Mouse (Mus musculus) left cerebral cortex, postnatal 14 days (tissue): ENCODE data around the gene Ush2a. TPM values are rescaled to one million over a fixed set of nuclear protein-coding genes. Genes with fewer than 3 reads are reported as not detected.

Source experiments
- DNase-seq, 2 experiments: peaks; one replicate each; pipeline ENCODE4 v3.0.0; 2021 to 2022; ENCODE audit warnings: low spot score in 2 of 2, mixed read lengths in 1 of 2
- intact Hi-C: fragments of 180-260 bp; cut with DNase I; formaldehyde crosslinking; loops from one replicate; pipeline ENCODE4 v1.15.1; 2025
- total RNA-seq, 2 experiments: library from RNA; stranded (reverse); gene quantifications; 2 replicates each; pipeline ENCODE4 v1.2.3; 2021

The Ush2a gene
- total RNA-seq, 2 experiments from 2014 or later: 0.09 to 0.23 TPM

DNA sequence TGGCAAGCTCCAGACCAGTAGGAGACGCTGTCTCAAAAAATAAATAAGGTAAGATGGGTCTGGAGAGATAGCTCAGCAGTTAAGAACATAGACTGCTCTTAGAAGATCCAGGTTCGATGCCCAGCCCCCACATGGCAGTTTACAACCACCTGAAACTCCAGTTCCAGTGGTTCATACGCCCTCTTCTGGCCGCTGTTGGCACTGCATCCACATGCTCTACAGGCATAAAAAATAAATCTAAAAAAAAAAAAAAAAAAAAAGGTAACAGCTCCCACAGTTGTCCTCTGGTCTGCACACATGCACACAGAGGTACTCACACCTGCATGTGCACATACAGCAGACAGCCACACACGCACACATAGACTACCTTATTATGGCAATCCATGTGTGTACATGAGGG lies 686.0 kb downstream of the Ush2a start:
- intact Hi-C loops: no loop called here

DNA sequence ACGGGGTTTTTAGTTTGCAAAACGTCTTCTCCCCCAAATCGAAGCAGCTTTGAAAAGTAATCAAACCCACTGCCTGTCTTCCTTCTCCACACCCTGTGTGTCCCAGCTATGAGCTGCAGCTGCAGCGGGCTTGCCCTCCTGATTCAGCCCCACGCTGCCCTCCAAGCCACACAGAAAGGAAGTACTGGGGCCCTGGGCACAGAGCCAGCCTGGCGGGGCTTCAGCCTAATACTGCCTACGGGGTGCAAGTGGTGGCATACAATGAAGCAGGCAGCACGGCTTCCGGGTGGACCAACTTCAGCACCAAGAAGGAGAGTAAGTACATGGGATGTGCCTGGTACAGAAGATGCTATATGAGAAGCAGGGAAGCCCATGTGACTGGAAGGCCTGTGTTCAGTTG lies 686.5 kb downstream of the Ush2a start:
- intact Hi-C loops: no loop called here
- DNase-seq: peak in 1 of 2 experiments; percentile 43

More for the DNA sequence above, 686.0 kb downstream of the Ush2a start:
- DNase-seq: peak in 1 of 2 experiments; percentile 20

DNA sequence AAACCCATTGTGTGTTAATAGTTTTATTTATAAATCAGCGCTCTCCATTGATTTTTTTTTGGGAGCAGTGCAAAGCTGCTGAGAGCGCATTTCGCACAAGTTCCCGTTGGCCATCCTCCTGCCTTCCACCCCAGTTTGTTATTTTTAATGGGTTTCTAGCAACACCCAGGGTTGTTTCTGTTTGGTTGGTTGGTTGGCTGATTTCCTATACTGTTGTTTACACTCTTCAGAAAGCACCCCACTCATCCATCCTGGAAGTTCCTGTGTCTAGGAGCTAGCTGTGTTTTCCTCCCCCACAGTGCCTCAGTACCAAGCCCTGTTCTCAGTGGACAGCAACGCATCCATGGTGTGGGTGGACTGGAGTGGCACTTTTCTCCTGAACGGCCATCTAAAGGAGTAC lies 689.3 kb downstream of the Ush2a start:
- no peak for DNase-seq
- intact Hi-C loops: no loop called here

DNA sequence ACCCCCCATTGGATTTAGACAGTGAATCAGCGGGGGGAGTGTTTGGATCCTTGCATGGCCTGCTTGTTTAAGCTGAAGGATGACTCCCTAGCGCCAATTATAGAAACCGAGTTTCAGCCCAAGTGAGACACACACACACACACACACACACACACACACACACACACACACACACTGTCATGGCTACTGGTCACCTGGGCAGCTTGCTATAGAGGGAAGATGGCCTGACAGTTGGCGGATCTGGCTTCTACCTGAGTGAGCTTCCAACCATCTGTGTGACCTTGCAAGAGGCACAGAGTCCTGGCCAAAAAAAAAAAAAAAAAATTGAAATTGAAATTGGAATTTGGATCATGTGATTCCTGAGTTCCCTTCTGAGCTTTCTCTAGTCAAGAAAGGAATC lies 690.7 kb downstream of the Ush2a start:
- intact Hi-C loops: no loop called here
- no peak for DNase-seq

DNA sequence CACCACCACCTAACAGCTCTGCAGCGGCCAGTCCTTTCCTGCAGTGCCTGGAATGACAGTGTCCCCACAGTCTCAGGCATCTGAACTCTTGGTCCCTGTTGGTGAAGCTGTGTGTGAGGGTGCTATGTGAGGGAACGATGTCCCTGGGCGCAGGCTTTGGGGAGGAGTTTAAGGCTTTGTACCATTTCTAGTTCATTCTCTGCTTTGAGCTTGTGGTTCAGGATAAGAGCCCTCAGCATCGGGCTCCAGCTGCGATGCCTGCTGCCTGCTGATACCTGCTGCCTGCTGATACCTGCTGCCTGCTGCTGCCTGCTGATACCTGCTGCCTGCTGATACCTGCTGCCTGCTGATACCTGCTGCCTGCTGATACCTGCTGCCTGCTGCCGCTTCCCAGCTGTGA lies 711.3 kb downstream of the Ush2a start:
- DNase-seq: no peak
- intact Hi-C loops: no loop called here

DNA sequence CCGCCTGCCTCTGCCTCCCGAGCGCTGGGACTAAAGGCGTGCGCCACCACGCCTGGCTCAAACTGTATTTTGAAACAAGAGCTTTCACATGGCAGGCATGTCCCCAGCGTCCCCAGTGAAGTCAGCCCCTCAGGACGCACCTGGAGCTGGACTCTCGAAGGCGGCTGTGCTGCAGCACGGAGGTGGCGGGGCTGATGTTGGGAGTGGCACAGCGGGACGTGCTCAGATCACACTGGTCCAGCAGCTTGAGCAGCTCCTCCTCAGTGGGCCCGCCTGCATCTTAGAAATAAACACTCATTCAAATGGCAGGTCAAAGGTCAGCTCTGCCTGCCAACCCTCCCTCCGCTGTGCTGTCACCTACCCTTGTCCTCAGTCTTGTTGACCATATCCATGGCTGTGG lies 712.1 kb downstream of the Ush2a start:
- intact Hi-C loops: no loop called here
- no peak for DNase-seq

DNA sequence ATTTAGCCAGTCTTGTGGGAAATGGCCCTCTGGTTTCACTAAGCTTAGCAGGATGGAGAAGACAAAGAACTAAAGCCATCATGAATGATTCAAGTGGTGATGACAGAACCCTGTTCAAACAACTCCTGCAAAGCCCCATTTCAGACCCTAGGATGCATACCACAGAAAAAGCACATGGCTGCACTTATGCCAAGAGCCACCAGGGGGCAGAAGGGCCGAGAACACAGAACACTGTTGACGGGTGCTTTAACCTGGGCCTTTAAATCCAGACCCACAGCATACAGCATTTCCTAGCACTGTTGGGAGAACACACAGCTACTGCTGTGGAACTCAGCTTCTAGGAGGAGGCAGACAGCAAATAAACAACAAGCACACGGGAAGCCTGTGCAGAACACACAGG lies 718.2 kb downstream of the Ush2a start:
- peak; percentile 62 to 63 for DNase-seq
- intact Hi-C loops: no loop called here

DNA sequence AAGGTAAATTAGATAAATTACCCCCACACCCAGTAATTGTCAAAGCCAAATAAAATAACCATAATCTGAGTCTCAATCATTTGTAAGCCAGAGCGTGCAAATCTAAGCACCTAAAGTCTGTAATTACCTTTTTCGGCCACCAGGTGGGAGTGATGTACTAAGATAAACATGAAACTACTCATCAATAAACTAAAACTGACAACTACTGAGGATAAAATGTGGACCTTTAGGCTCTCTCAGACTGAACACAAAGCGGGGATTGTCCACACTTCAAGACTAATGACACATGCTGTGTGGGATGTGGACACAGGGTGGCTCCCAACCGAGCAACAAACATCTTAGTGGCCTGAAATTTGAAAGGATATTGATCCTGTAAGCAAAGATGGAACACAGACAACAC lies 731.4 kb downstream of the Ush2a start:
- DNase-seq: peak; percentile 67 to 70
- intact Hi-C loops: no loop called here

DNA sequence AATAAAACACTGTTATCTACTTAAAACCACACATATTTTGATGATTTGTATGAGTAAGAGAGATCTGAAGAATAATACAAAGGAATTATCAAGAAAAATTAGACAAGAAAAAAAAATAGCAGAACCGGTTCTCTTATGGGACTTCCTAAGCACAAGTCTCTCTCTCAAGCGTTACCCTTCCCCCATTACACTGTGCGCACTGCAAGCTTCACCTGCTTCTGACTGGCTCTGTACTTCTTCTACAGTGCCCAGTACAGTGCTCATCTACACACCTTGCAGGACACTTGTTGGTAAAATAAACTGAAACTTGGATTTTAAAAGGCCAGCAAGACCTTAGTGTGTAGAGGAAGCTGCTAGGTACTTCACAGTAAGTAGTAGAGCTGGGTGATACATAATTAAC lies 736.1 kb downstream of the Ush2a start:
- intact Hi-C loops: no loop called here
- no peak for DNase-seq

DNA sequence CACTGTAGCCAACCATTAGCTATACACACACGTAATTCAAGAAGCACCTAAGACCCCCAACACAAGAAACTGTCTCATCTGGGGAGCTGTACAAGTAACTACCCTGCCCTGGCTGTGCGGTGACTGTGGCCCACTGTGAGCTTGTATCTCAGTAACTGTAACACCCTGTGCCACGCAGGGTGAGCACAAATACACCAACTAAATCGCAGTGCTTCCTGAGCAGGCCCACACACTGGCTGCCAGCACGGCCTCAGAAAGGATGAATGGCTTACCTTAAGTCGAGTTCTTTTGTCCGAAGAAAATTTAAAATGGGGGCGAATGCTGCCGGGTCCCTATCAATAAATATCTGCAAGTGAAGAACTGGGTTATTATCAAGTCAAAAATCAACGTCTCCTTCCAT lies 738.2 kb downstream of the Ush2a start:
- no peak for DNase-seq
- intact Hi-C loops: no loop called here

DNA sequence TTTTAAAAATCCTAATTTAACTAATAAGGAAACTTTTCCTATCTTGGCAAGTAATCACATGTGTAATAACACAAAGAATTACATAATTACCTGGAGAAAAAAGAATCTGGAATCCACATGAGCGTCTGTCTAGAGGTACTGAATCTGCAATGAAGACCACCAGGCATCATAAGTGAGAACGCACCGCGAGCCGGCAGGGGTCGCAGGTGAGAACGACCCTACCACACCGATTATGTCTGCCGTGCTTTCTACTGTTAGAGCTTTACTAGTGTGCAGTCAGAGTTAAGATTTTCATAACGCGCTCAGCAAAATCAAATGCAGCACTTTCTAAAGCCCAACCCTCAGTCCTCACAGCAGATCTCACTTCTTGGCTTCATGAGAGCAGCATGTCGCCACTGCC lies 740.0 kb downstream of the Ush2a start:
- DNase-seq: no peak
- intact Hi-C loops: no loop called here

DNA sequence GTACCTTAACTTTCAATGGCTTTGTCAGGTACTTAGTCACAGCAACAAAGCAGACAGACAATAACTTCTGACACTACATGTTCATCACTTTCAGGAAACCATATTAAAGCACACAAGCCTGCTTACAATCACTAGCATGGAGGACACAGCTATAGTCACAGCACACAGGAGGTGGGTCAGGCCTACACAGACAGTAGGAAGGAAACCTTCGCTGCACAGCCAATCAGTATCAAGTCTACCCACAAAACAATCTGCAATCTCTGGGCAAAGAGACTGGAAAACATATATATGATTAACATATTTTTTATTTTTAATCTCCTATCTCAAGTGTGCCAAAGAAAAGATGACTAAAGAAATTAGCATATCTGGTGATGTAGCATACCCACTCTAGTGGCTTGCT lies 743.0 kb downstream of the Ush2a start:
- intact Hi-C loops: no loop called here
- no peak for DNase-seq

DNA sequence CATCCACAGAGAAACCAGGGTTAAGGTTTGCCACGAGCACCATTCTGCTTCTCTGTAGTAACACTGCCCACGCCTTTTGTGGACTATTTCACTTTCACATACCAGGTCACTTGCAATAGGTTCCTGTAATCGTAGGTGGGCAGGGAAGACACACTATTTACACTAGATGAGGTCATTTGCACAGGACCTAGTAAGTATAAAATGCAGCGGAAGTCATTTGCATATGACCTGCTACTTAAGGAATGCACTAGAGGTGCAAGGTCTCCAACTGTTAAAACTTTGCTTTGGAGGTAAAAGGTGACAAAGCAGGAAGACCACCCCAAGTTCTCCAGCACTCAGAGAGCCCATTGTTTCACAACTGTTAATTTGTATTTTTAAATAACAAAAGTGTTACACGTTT lies 744.4 kb downstream of the Ush2a start:
- DNase-seq: no peak
- intact Hi-C loops: no loop called here

DNA sequence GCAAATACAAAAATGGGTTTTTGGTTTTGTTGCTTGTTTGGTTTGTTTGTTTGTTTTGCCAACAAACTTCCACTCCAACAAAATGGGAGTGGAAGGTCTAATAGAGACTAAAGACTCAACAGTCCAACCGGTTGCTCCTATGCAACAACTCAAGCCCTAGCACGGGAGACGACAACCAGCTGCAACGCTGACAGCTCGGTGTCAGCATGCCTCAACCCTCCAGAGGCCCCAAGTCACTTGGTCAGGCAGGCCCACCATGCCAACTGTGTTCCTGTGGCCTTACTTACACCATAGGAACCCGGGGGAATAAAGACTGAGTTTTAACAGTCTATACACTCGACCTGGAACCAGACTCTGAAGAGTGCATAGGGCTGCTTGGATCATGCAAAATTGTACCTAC lies 745.0 kb downstream of the Ush2a start:
- no peak for DNase-seq
- intact Hi-C loops: no loop called here

DNA sequence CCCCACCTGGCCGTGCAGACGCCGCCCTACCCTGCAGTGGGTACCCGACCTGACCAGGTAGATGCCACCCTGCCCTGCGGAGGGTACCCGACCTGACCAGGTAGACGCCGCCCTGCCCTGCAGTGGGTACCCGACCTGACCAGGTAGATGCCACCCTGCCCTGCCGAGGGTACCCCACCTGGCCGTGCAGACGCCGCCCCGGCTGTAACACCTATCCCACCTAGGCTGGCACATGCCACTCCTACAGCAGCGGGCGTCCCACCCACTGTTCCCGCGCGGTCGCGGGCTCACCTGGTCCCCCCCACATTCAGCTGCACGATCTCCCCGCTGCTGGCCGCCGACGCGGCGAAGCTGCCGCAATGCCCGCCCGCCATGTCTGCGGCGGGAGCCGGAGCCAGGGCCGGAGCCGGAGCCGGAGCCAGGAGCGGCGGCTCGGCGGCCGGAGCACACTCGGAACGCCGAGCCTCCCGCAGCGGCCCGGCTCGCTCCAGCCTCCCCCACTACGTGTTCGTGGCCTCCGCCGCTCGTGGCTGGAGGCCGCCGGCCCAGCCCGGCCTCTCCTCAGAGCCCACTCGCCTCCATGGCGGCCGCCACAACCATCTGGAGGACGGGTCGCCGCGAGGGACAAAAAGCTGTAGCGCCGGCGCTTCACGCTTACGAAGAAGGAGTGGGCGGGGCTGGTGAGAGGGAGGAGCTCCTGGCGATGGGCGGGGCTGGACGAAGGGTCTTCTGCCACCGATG lies 745.6 kb downstream of the Ush2a start, which contains the start of gene Kctd3:
Gene Kctd3 (minus strand): TSS at position 603 of the 741 bp plus-strand sequence.
- intact Hi-C loops: no loop called here
- DNase-seq: peak; percentile 95 to 99

DNA sequence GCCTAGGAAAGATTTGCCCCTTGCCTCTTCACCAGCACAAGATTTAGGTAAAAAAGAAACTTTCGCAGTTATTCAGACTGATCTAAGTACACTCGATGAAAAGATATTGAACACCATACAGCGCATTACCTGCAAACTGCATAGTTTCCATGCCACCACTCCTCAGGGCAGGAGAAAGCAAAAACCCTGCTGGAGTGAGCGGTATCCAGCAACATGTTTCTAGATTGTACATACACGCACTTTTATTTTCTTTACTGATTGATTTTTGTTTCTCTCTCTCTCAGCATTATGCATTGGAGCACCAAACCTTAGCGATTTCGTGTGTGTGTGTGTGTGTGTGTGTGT lies 746.1 kb downstream of the Ush2a start:
- DNase-seq: no peak
- intact Hi-C loops: no loop called here

DNA sequence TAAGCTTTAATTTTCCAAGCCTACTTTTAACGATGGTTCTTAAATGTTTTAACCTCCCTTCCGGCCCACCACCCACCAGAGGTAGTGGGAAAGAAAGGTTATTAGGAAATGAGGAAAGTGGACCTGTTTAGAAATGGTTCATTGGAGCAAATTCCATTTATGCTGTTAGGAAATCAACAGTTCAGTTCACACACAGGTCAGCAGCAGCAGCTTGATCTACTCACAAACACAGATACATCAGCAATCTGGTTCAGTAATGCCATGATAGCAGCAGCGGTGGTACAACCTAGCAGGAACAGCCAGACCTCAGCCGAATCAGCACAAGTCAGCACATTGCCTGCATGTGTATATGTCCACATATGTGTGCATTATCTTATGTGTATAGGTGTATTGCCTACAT lies 748.8 kb downstream of the Ush2a start:
- no peak for DNase-seq
- intact Hi-C loops: no loop called here

DNA sequence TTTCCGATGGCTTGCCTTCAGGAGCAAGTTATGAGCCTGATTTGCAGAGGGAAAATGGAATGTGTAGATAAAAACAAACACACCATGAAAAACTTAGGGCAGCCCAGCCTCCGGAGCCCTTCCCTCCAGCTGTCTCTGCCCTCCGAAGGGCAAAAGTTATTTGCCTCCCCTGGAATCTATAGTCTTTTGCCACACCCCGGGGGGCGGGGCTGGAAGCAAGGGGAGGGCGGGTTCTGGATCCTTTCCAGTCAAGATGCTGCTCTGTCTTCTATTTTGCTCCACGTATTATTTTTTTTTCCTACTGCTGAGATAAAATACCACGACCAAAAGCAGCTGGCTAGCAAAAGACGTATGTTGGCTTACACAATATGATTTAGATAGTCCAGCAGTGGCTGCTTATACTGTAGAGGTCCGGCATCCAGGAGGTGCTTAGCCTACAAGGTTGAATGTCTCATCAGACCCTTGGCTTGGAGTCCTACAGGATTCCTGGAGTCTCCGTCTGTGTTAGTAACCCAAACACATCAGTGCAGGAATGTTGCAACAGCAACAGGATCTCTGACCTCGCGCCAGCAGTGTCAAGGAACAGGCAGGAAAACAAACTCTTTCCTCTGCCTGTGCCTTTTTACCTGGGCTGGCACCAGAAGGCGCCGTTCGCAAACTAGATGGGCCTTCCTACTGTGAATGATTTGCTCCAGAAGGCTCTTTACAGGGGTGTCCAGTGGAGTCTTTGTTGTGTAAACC lies 751.2 kb downstream of the Ush2a start:
- intact Hi-C loops: no loop called here
- no peak for DNase-seq

DNA sequence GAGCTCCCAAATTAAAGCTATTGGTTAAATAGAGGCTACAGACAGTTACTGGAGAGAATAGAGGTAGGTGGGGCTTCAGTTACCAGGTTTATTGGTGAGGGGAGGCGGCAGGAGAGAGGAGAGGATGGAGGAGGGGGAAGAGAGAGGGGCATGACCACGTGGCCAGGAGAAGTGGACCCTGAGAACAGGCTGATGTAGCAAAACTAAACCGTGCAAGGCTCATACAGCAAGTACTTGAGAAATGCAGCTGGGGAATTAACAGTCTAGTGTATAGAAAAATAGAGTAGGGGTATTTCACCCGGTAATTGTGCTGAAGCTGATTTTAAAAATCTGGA lies 751.7 kb downstream of the Ush2a start:
- intact Hi-C loops: no loop called here

More for the DNA sequence above, 751.7 kb downstream of the Ush2a start:
- DNase-seq: no peak
